In genomic region chr2:85145346-85145745, GRCm38 (mm10) we compare ENCODE assay signal across 18 mouse cellular contexts. TPM values are rescaled to one million over a fixed set of nuclear protein-coding genes. Genes with fewer than 3 reads are reported as not detected.
"Had no signal": no experiment of that assay in that cellular context is flagged by ENCODE, and none has a peak within 500 bp of the region (broad histone marks: within the 10 kb centered on the region; RNA-seq: fewer than 3 reads in every experiment).

No protein-coding gene starts in this region.

- H3K36me3 ChIP-seq: midbrain, embryonic 10.5 days; midbrain, embryonic 12.5 days; neural tube, embryonic 13.5 days; neural tube, embryonic 15.5 days had no signal

- ATAC-seq: midbrain, embryonic 16.5 days had no signal

- H3K4me3 ChIP-seq: midbrain, embryonic 10.5 days; midbrain, embryonic 12.5 days; myocyte; neural tube, embryonic 13.5 days; neural tube, embryonic 15.5 days had no signal

- H3K9me3 ChIP-seq: midbrain, embryonic 10.5 days; midbrain, embryonic 12.5 days; neural tube, embryonic 13.5 days; neural tube, embryonic 15.5 days had no signal

- H3K4me1 ChIP-seq: midbrain, embryonic 10.5 days; midbrain, embryonic 12.5 days; neural tube, embryonic 13.5 days; neural tube, embryonic 15.5 days had no signal

- H3K9ac ChIP-seq: lung, embryonic 14.5 days; midbrain, embryonic 12.5 days; neural tube, embryonic 13.5 days; neural tube, embryonic 15.5 days had no signal

- H3K4me2 ChIP-seq: lung, embryonic 14.5 days; midbrain, embryonic 12.5 days; neural tube, embryonic 13.5 days; neural tube, embryonic 15.5 days had no signal

- H3K27ac ChIP-seq: midbrain, embryonic 10.5 days; midbrain, embryonic 12.5 days; neural tube, embryonic 13.5 days; neural tube, embryonic 15.5 days had no signal

- DNase-seq: lung, adult 18-20 months; lung, embryonic 14.5 days; lung, postnatal 10 days; midbrain, embryonic 14.5 days; retina, postnatal 1 day; right cerebral cortex, postnatal 14 days; spleen, adult 18-20 months; thymus, adult 18-20 months; thymus, postnatal 14 days; thymus, postnatal 36 days had no signal

- H3K27me3 ChIP-seq: midbrain, embryonic 12.5 days; neural tube, embryonic 13.5 days; neural tube, embryonic 15.5 days had no signal

RNA-seq across cellular contexts. Expression of gene Aplnr, which starts 9.3 kb away (rescaled TPM):
- total RNA-seq: megakaryocyte-erythroid progenitor cell, adult 5-6 weeks had no signal

RNA-seq across cellular contexts. Expression of gene Lrrc55, which starts 51.7 kb away (rescaled TPM):
- total RNA-seq: megakaryocyte, adult 5-6 weeks; megakaryocyte-erythroid progenitor cell, adult 5-6 weeks had no signal
